Mouse (Mus musculus) CH12.LX (cell line): Measurements from ENCODE around the gene Baiap3.

Experiments
- CHD1 ChIP-seq: IDR thresholded peaks from 2 replicates; pipeline ENCODE4 v1.6.1; 2012; ENCODE audit warnings: low read depth, low read length, improper control_type of control experiment, inconsistent platforms
- CHD2 ChIP-seq: IDR thresholded peaks from 2 replicates; pipeline ENCODE4 v1.6.1; 2011; ENCODE audit warnings: low read length, improper control_type of control experiment
- CTCF ChIP-seq, 2 experiments: IDR thresholded peaks in 1 of 2; conservative IDR thresholded peaks in 1 of 2; 2 replicates each; pipeline ENCODE4 v1.5.1; 2011 to 2012; ENCODE audit warnings: low read depth in 2 of 2, low read length in 2 of 2, improper control_type of control experiment in 1 of 2, inconsistent platforms in 1 of 2, mild to moderate bottlenecking in 1 of 2, moderate library complexity in 1 of 2
- EP300 ChIP-seq: IDR thresholded peaks from 2 replicates; pipeline ENCODE4 v1.6.1; 2011; ENCODE audit warnings: low read length, improper control_type of control experiment
- GABPA ChIP-seq: IDR thresholded peaks from 2 replicates; pipeline ENCODE4 v1.6.1; 2012; ENCODE audit warnings: low read depth, low read length, improper control_type of control experiment, inconsistent platforms; ENCODE audit not compliant: insufficient replicate concordance
- MAZ ChIP-seq: IDR thresholded peaks from 2 replicates; pipeline ENCODE4 v1.6.1; 2012; ENCODE audit warnings: low read depth, mild to moderate bottlenecking, inconsistent platforms, low read length, improper control_type of control experiment, moderate library complexity
- NRF1 ChIP-seq: IDR thresholded peaks from 2 replicates; pipeline ENCODE4 v1.6.1; 2014; ENCODE audit warnings: low read depth, mild to moderate bottlenecking, inconsistent platforms, low read length, improper control_type of control experiment, moderate library complexity
- PAX5 ChIP-seq: IDR thresholded peaks from 2 replicates; pipeline ENCODE4 v1.6.1; 2012; ENCODE audit warnings: low read length, inconsistent platforms, mixed read lengths
- POLR2A ChIP-seq: IDR thresholded peaks from 2 replicates; pipeline ENCODE4 v1.6.1; 2011; ENCODE audit warnings: low read depth, mild to moderate bottlenecking, improper control_type of control experiment, low read length
- SMC3 ChIP-seq: IDR thresholded peaks from 2 replicates; pipeline ENCODE4 v1.6.1; 2011; ENCODE audit warnings: low read depth, low read length, improper control_type of control experiment
- TCF12 ChIP-seq: IDR thresholded peaks from 2 replicates; pipeline ENCODE4 v1.6.1; 2014; ENCODE audit warnings: low read depth, mild to moderate bottlenecking, inconsistent platforms, low read length, improper control_type of control experiment
- ZNF384 ChIP-seq: IDR thresholded peaks from 2 replicates; pipeline ENCODE4 v1.6.1; 2012; ENCODE audit warnings: low read depth, low read length, improper control_type of control experiment, inconsistent platforms

DNA sequence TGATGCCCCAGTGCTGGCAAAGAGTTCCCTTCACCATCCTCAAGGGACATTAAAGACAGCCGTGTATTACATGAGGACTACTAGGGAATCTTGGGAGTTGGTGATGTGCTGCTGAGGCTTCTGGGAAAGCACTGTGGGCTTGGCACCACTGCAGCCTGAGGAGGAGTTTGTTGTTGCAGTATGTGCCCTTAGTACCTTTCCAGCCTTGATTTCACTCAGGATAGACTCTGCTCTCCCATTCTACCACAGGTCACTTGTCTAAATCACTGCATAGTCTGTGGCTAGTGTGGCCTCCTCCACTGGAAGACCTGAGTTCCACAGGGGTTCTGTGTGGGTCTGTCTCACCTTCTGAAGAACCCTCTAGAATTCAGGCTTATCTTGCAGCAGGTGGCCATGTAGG lies 35.4 kb downstream of the Baiap3 start:
- TF ChIP-seq GABPA (no peak), ZNF384 (no peak), CHD2 (no peak), EP300 (no peak), NRF1 (no peak), CTCF (conservative IDR thresholded peaks at IDR 0.05 in 1 of 2, IDR thresholded peaks at IDR 0.05 in 1 of 2; ENCODE audit: low read depth in 2 of 2, low read length in 2 of 2) (no peak), POLR2A (no peak), CHD1 (no peak), TCF12 (no peak), PAX5 (no peak), SMC3 (no peak), MAZ (no peak)
